Mouse (Mus musculus): ENCODE data around the gene Grb14. TPM values are rescaled to one million over a fixed set of nuclear protein-coding genes. Genes with fewer than 3 reads are reported as not detected.

The Grb14 gene
- 3.2 and 4.0 TPM in 2 replicates for polyA plus RNA-seq (2016; fragmentation: Nextera tagmentation; extraction: Ambion mirVana)

DNA sequence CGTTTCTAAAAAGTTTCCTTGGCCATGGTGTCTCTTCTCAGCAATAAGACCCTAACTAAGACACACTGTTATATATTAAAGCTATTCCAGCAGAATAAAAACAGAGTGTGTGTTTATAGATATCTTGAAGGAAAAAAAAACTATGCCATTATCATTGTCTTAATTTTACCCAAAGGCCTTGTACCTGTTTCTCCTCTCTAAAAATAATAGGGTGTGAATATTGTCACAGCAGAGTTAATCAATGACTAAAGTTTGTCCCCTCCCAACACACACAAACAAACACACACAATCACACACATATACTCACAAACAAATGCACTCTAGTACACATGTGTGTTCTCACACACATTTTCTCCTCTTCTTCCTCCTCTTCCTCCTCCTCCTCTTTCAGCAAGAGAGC, at the start of gene Grb14:
Gene Grb14 (minus strand): TSS at position 101 of the 400 bp plus-strand sequence.
- H3K27ac ChIP-seq: no peak within 1 kb of the TSS
- 90% methylated on average over 1 of the region's 1 CpGs for WGBS
- H3K36me3 ChIP-seq: no peaks in the 10 kb centered on the region
- DNase-seq (ENCODE audit: low spot score): no peak
- H3K4me1 ChIP-seq: peaks cover 19% of the 10 kb centered on the region
- H3K9me3 ChIP-seq (replicated peaks): no peaks in the 10 kb centered on the region
- H3K4me3 ChIP-seq: no peak within 1 kb of the TSS
- peaks cover 11% of the 10 kb centered on the region; the same call in 1 of the 2 replicates for H3K27me3 ChIP-seq (ENCODE audit: low read depth, poor library complexity, severe bottlenecking)

DNA sequence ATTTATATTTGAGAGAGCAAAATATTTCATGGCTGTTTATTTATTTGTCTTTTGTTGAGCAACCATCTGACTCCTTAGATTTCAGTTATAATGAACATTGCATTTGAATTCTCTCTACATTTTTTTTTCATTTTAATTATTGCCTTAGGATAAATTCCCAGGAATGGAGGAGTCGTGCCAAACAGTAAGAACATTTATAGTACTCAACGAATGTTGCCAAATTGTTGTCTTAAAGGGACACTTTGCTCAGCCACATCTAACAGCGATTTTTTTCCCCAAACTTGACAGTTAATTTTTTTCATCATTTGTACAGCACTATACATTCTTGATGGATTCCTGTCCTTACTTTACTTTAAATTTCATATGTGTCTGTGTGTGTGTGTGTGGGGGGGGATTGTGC, 47.4 kb upstream of the Grb14 start:
- H3K27me3 ChIP-seq (ENCODE audit: low read depth, poor library complexity, severe bottlenecking): no peaks in the 10 kb centered on the region
- no peak overlapping the region for H3K27ac ChIP-seq
- DNase-seq (ENCODE audit: low spot score): no peak
- no peaks in the 10 kb centered on the region for H3K36me3 ChIP-seq
- 87% methylated on average over 3 of the region's 3 CpGs for WGBS
- no peaks in the 10 kb centered on the region for H3K9me3 ChIP-seq (replicated peaks)
- no peaks in the 10 kb centered on the region for H3K4me1 ChIP-seq
- H3K4me3 ChIP-seq: no peak overlapping the region

DNA sequence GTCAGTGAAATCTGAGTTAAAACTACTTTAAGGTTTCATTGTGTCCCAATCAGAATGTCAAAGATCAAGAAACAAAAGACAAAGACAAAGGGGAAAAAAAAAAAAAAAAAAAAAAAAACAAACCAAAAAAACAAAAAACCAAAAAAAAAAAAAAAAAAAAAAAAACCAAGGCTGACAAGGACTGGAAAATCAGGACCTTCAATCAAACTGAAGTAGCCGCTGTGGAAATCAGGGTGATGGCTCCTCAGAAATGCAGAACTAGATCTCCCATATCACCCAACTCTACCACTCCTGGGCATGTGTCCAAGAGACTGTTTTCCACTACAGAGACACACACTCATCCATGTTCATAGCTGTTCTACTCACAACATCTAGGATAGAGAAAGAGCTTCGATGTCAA, 29.0 kb upstream of the Grb14 start:
- 88% methylated on average over 2 of the region's 2 CpGs for WGBS
- no peaks in the 10 kb centered on the region for H3K4me1 ChIP-seq

DNA sequence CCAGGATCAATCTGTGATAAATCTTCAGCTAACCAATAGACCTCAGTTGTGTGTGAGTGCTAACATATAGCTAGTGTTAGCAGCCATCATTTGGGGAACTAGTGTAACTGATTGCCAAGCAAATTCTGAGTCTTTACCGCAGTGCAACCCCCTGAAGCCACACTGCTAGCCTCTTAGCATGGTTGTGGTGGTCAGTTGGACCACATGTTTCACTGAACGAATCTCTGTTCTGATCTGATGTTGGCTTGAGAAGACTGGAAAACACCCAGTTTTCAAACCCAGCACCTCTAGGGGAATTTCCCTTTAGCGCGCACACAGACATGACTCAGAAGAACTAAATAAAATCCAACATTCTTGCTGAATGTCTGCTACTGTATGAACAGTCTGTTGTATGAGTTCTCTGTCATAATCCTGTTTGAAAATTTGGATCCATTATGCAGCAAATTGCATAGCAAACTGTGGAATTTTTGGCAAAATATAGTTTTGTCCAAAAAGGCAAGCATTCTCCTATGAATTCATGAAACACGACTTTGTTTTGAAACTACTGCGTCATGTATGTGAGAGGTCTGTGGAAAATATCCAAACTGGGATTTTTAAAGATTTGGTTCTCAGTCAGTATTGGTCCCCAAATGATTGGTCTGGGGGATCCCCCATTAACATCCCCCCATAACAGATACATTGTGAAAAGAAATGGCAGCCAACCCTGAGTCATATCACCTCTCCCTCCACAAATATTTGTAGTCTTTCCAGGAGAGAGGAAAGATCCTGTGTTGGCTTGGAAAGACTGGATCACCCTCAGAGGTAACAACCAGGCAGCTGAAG, 27.6 kb upstream of the Grb14 start:
- 95% methylated on average over 6 of the region's 6 CpGs for WGBS

More for the DNA sequence above, 29.0 kb upstream of the Grb14 start:
- H3K36me3 ChIP-seq: no peaks in the 10 kb centered on the region
- no peaks in the 10 kb centered on the region for H3K27me3 ChIP-seq (ENCODE audit: low read depth, poor library complexity, severe bottlenecking)
- H3K27ac ChIP-seq: no peak overlapping the region
- DNase-seq (ENCODE audit: low spot score): no peak
- H3K4me3 ChIP-seq: no peak overlapping the region
- H3K9me3 ChIP-seq (replicated peaks): no peaks in the 10 kb centered on the region

DNA sequence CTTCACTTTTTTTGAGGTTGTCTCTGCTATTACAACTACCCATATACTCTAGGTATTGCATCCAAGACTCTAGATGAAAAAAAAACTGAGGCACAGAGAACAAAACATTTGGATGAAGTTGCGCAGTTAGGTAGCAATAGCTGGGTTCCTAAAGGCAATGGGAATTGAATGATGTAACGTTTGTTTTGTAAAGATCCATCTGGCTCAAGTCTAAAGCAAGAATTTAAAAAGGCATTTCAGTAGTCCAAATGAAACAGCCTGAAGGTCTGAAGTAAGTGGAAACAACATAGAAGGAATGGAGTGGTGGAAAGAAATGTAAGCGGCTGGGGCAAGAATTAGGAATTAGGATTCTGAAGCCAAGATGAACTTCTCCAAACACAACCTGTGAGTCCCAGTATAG, 26.0 kb upstream of the Grb14 start:
- no peak for DNase-seq (ENCODE audit: low spot score)
- no peaks in the 10 kb centered on the region for H3K27me3 ChIP-seq (ENCODE audit: low read depth, poor library complexity, severe bottlenecking)
- H3K36me3 ChIP-seq: no peaks in the 10 kb centered on the region
- no peaks in the 10 kb centered on the region for H3K9me3 ChIP-seq (replicated peaks)
- 93% methylated on average over 3 of the region's 3 CpGs for WGBS
- no peaks in the 10 kb centered on the region for H3K4me1 ChIP-seq
- H3K4me3 ChIP-seq: no peak overlapping the region
- no peak overlapping the region for H3K27ac ChIP-seq

More for the DNA sequence above, 27.6 kb upstream of the Grb14 start:
- no peaks in the 10 kb centered on the region for H3K4me1 ChIP-seq
- DNase-seq (ENCODE audit: low spot score): no peak
- H3K27me3 ChIP-seq (ENCODE audit: low read depth, poor library complexity, severe bottlenecking): no peaks in the 10 kb centered on the region
- no peaks in the 10 kb centered on the region for H3K9me3 ChIP-seq (replicated peaks)
- H3K27ac ChIP-seq: no peak overlapping the region
- no peaks in the 10 kb centered on the region for H3K36me3 ChIP-seq
- no peak overlapping the region for H3K4me3 ChIP-seq

DNA sequence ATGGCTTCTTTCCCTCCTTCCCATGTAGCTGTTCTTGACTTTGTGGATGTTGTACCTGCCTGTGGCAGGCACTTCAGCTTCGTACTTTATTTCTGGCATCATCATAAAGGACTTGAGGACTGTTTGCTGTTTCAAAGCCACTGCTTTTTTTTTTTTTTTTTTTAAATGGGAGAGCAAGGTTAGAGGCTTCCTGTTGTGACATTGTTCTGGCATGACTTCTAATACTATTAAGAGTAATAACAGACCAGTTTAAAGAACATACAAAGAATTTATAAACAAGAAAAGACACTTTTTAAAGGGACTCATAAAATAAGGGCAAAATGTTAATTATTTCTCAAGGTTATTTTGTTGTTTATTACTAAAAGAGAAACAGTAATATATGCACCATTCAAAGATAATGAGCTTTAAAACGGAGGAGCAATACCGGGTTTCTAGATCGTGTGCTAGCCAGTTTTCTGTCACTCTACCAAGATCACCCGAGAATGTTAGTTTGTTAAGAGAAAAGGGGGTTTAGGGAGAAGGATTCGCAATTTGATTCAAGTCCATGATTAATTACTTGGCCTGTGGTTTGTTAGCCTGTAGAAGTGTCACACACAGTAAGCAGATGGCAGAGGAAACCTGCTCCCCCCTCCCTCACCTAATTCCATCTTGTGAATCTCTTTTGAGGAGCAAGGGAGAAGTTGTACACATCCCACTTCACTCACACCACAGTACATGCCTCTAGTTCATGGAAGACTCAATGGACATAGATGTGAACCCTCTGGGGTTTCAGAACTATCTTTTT, 23.6 kb upstream of the Grb14 start:
- Histone ChIP-seq H3K27me3 (ENCODE audit: low read depth, poor library complexity, severe bottlenecking) (no peaks in the 10 kb centered on the region), H3K4me3 (no peak overlapping the region), H3K9me3 (replicated peaks) (no peaks in the 10 kb centered on the region), H3K27ac (no peak overlapping the region), H3K4me1 (no peaks in the 10 kb centered on the region), H3K36me3 (no peaks in the 10 kb centered on the region)
- no peak for DNase-seq (ENCODE audit: low spot score)
- WGBS: 80% methylated on average over 6 of the region's 6 CpGs

DNA sequence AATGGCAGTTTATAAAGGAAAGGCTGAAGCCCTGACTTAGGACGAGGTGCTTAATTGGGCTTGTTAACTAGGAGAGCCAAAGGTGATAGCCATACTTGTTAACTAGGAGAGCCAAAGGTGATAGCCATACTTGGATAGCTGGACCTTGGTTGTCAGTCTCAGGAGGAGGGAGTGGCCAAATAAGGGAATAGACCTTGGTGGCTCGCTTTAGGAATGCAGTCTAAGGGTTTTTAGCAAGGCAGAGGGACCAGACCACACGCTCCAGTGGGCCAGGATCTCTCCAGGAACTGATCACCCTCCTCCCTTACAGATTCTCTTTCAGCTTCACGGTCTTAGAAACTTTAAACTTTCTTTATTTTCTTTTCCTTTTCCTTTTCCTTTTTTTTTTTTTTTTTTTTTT, 13.4 kb upstream of the Grb14 start:
- Histone ChIP-seq H3K9me3 (replicated peaks) (no peaks in the 10 kb centered on the region), H3K36me3 (no peaks in the 10 kb centered on the region), H3K4me3 (no peak overlapping the region), H3K27me3 (ENCODE audit: low read depth, poor library complexity, severe bottlenecking) (no peaks in the 10 kb centered on the region), H3K4me1 (0 out of 2 replicates have a peak, but pooled peaks cover 3% of the 10 kb centered on the region), H3K27ac (no peak overlapping the region)
- WGBS: 30% methylated on average over 4 of the region's 4 CpGs
- DNase-seq (ENCODE audit: low spot score): no peak

DNA sequence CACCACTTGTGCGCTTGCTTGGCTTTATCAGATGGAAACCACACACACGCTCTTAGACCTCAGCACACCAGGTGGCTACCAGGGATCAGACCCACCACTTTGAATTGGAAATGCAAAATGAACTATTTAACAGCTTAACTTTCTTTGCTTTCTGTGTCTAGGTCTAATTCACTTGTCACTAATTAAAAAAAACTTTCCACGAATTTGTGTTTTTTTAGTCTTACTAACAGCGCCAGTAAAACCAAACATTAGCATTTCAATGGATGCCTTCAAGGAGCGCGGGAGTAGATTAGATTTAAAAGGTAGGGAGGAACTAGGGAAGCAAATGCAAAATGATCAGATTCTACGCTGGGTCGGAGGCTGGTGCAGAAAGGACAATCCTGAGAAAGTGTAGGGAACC, 12.8 kb upstream of the Grb14 start:
- 40% methylated on average over 8 of the region's 8 CpGs for WGBS
- no peaks in the 10 kb centered on the region for H3K9me3 ChIP-seq (replicated peaks)
- no peak overlapping the region for H3K4me3 ChIP-seq
- H3K4me1 ChIP-seq: 0 out of 2 replicates have a peak, but pooled peaks cover 3% of the 10 kb centered on the region
- no peaks in the 10 kb centered on the region for H3K36me3 ChIP-seq
- no peak for DNase-seq (ENCODE audit: low spot score)
- H3K27ac ChIP-seq: no peak overlapping the region
- H3K27me3 ChIP-seq (ENCODE audit: low read depth, poor library complexity, severe bottlenecking): no peaks in the 10 kb centered on the region

DNA sequence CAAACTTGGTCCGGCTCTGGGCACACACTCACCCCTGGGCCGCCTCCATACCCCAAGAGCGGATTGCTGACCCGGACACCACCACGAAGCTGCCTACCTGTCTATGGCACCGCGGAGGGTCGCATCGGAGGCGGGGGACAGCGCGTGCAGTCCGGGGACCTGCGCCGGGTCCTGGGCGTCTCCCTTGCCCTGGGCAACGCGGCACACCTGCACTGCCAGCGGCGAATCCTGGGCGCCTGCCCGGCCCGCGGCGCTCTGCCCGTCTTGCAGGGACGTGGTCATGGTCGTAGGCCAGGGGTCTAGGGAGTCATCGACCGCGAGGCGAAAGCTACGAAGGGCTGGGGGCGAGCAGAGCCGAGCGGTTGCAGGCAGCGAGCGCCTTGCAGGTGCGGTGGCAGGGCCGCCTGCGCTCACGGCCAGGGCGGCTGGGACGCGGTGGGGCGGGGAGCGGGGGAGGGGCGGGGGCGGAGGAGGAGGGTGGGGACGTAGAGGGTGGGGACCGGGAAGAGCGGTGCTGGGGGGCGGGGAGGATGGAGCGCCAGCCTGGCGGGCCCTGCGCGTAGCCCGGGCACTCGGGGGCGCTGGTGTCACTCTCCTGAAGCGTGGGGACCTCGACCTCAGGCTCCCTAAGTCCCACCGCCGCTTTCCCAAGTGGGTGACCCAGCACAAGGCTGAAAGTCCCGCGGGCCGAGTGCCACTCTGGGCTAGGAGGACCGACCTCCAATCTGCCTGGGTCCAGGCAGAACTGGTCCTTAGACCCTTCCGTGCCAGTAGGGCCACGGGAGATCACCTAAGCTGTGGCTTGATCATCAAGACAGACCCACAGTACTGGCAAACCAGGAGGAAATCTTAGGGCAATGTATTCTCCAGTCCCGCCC, 2.2 kb downstream of the Grb14 start:
- no peaks in the 10 kb centered on the region for H3K36me3 ChIP-seq
- H3K27ac ChIP-seq: peak overlapping the region; percentile 80
- under 1% methylated on average over 67 of the region's 71 CpGs for WGBS
- peaks cover 11% of the 10 kb centered on the region; the same call in 1 of the 2 replicates for H3K27me3 ChIP-seq (ENCODE audit: low read depth, poor library complexity, severe bottlenecking)
- H3K9me3 ChIP-seq (replicated peaks): no peaks in the 10 kb centered on the region
- peaks cover 19% of the 10 kb centered on the region for H3K4me1 ChIP-seq
- DNase-seq (ENCODE audit: low spot score): peak; percentile 72
- peak overlapping the region; percentile 81 for H3K4me3 ChIP-seq

DNA sequence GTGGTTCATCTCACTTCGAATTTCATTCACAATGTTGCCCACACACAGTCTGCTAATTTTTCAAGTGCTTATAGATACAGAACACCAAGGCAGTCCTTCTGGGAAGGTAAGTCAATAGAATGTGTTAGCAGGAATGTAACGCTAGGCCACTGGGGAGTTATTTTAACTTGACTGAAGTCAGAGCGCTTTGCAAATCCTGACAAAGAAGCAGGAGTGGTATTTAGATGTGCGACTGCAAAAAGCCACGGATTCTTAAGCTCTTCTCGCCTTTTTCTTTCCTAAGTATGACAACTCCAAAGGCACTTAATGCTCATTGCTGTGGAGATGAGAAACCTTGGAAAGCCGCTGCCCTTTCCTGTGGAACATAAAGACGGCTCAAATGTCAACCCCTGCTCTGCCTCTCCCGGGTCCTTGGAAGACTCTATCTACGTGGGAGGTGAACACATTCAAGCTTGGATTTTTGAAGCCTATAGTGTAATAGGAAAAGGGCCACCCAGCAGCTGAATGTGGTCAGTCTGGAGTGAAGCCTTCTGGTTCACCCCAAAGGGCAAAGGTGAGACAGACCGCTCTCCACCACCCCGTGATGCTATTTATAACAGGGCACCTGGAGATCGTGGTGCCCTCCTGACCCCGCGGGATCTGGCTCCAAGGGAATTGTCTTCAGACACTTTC, 3.0 kb downstream of the Grb14 start:
- Histone ChIP-seq H3K27ac (peak overlapping the region; percentile 80; the same call in 1 of the 2 replicates), H3K27me3 (ENCODE audit: low read depth, poor library complexity, severe bottlenecking) (peaks cover 11% of the 10 kb centered on the region; the same call in 1 of the 2 replicates), H3K4me1 (peaks cover 19% of the 10 kb centered on the region), H3K4me3 (peak overlapping the region; percentile 81), H3K9me3 (replicated peaks) (no peaks in the 10 kb centered on the region), H3K36me3 (no peaks in the 10 kb centered on the region)
- WGBS: 11% methylated on average over 15 of the region's 15 CpGs
- peak; percentile 37 for DNase-seq (ENCODE audit: low spot score)

DNA sequence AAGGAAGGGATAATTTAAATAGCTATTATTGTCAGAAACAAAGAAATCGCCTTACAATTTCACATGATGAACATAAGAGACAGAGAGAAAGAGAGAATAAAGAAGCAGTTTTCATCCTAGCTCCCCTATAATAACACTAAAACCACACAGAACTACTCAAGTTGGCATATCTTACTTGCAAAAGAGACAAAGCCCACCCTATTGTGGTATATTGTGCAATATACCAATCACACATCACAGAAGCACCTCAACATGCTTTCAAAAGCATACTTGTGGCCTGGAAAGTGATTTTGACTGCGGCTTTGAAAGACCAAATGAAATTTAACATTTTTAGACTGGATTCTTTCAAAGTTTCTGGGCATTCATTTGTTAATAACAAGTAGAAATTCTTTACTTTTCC, 7.4 kb downstream of the Grb14 start:
- peaks cover 11% of the 10 kb centered on the region; the same call in 1 of the 2 replicates for H3K27me3 ChIP-seq (ENCODE audit: low read depth, poor library complexity, severe bottlenecking)
- WGBS: 93% methylated on average over 2 of the region's 2 CpGs
- DNase-seq (ENCODE audit: low spot score): no peak
- H3K9me3 ChIP-seq (replicated peaks): no peaks in the 10 kb centered on the region
- no peaks in the 10 kb centered on the region for H3K36me3 ChIP-seq
- H3K4me1 ChIP-seq: peaks cover 12% of the 10 kb centered on the region
- no peak overlapping the region for H3K4me3 ChIP-seq
- no peak overlapping the region for H3K27ac ChIP-seq

DNA sequence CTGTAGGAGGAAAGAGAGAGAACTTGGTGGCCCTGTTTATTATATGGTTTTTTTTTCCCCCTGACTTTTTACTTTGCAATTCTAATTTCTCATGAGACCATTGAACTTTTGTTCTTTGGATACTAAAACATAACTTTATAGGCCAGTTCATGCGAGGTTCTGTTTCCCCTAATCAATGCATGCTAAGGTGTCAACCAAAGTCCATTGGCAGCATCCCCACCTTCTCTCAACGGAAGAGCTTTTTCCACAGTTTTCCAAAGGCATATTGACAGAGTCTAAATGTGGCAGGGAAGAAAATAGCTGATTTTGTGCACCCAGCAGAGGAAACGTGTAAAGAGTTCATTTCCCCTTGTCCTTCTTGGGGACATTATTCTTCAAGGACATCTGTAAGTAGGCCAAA, 10.2 kb downstream of the Grb14 start:
- Histone ChIP-seq H3K27me3 (ENCODE audit: low read depth, poor library complexity, severe bottlenecking) (no peaks in the 10 kb centered on the region), H3K27ac (no peak overlapping the region), H3K36me3 (no peaks in the 10 kb centered on the region), H3K4me3 (no peak overlapping the region), H3K9me3 (replicated peaks) (no peaks in the 10 kb centered on the region), H3K4me1 (no peaks in the 10 kb centered on the region)
- no peak for DNase-seq (ENCODE audit: low spot score)
- 82% methylated on average over 3 of the region's 3 CpGs for WGBS

All from limb, embryonic 10.5 days (tissue).